Mouse (Mus musculus): ENCODE data around the gene Lurap1l.

The Lurap1l gene

GRCm38 (mm10) chr4:80917812-80918211 is 7.4 kb downstream of the Lurap1l start:
- no peak for DNase-seq

DNA sequence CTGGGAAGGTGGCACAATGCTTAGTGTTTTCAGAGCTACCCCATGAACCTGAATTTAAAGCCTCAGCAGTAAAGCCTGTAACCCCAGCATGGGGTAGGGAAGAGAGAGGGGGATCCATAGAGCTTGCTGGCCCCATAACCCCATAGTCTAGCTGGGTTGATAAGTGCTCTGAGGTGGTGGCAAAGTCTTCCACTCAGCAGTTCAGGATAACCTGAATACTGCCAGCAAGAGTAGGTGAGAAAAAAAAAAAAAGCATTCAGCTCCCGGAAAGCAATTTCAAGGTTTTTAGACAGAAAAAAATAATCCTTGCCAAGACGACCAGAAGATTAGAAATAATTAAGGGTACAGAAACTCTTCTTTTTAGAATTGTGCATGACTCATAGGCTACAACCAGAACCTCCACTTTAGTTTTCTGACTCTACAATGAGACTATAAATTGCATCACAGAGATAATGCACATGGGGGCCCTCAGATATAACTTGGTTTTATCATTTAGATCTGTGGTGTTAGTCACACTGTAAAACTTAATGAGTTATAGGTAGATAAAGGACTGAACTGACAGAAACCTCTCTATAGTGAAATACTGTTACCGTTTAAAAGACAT is 8.2 kb downstream of the Lurap1l start:
- no peak for DNase-seq

- DNase-seq: no peak
Measured at GRCm38 (mm10) chr4:80919217-80919867, 8.9 kb downstream of the Lurap1l start.

GRCm38 (mm10) chr4:80921646-80922489 is 11.4 kb downstream of the Lurap1l start:
- no peak for DNase-seq

GRCm38 (mm10) chr4:80922654-80923053 is 12.2 kb downstream of the Lurap1l start:
- DNase-seq: no peak

DNA sequence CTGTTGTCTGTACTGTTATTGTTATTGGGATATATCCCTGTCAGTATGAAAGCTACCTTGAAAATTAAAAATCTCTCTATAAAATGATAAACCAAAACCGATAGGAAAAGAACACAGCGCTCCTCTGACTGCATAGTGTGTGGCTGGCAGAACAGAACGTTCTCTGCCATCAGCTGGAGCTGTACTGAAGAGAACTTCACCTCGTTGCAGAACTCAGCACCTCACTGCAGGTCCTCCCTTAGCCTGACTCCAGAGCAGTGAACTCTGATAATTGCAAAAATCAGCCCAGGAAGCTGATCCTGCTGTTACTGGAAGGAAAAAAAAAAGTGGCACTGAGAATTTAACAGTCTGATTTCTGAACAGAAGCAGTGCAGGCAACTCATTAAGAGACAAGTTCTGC is 14.4 kb downstream of the Lurap1l start:
- no peak for DNase-seq

- no peak for DNase-seq
Measured at GRCm38 (mm10) chr4:80925752-80926519, 15.5 kb downstream of the Lurap1l start.

DNA sequence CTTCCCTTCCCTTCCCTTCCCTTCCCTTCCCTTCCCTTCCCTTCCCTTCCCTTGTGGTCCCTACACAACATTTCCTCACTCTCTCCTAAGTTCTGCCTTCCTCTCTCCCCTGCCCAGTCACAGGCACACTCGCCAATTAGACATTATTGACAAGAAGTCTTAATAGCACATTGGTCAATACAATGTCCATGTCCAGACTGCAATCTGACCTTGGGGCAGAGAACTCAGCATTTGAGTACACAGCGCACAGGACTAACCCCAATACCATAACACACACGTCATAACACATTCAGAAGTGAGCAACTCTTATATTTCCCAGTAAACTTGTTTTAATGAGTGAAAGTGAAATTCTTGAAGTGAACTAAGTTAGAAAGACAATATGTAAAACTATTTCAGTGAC is 24.3 kb downstream of the Lurap1l start:
- no peak for DNase-seq

- no peak for DNase-seq
Measured at GRCm38 (mm10) chr4:80939115-80939514, 28.7 kb downstream of the Lurap1l start.

DNA sequence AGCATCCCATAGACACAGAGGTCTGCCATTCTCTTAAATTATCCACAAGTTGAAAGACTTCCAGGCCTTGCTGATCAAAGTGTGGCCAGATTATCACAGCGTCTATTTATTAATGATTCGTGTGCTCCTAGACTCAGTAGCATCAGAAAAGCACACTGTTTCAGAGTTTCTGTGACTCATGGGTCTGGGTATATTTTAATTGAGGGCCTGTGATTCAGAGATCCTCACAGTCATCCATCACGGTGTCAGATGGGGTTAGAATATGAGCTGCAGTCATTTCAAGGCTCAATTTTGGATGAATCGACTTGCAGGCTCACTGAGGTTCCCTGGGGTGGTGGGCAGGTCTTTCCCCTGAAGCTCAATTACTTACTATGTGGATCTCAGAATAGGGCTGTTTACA is 30.5 kb downstream of the Lurap1l start:
- DNase-seq: no peak

DNA sequence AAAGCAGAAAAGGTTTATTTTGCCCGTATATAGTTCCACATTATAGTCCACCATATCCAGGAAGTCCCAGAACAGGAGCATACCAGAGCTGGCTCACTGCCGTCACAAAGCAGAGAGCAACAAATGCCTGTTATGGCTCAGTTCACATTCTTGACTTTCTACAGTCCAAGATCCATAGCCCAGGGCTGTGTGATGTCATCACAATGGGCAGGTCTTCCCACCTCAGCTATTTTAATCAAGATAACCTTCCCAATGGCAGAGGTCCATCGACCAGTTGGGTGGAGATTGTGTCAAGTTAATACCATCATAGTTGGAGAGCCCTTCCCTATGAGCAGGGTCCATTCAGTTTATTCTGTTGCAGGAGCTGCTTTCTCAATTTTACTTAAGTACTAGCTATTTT is 31.5 kb downstream of the Lurap1l start:
- no peak for DNase-seq

- DNase-seq: no peak
Measured at GRCm38 (mm10) chr4:80944605-80945004, 34.2 kb downstream of the Lurap1l start.

- no peak for DNase-seq
Measured at GRCm38 (mm10) chr4:80949110-80949509, 38.7 kb downstream of the Lurap1l start.

DNA sequence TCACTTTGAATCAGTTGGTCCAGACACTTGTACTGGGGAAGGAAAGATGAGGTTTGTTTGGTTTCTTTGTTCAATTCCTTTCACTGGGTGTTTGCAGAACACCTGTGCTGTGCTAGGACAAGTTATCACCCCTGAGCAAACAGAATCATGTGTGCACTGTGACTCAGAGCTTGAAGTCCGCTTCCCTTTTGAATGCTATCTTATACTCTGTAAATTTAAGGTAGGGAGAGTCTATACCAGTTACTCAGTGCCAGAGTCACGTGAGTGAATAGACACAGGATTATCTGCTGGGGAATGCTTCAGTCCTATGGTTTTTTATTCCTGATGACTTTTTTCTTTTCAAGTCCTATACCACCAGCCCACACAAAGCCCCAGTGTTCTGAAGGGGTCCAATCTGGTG is 39.3 kb downstream of the Lurap1l start:
- no peak for DNase-seq

GRCm38 (mm10) chr4:80950280-80950781 is 39.9 kb downstream of the Lurap1l start:
- DNase-seq: peak; percentile 8

DNA sequence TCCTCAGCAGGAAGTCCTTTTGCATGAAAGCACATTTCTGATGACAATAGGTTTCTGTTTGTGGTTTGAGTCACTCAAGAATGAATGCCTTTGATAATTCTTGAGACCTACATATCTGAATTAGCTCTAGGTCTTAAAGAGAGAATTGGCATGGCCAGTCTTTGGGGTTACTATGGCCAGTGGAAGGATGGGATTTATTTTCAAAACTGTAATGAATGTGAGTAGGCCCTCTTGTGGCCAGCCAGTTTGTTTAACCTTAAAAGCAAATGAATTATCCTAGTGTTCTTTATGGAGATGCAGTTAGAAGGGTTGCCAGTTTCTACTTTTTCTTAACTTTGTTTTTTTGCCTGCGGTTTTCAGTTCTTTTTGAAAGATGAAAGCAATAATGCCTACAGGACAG is 42.2 kb downstream of the Lurap1l start:
- no peak for DNase-seq

DNA sequence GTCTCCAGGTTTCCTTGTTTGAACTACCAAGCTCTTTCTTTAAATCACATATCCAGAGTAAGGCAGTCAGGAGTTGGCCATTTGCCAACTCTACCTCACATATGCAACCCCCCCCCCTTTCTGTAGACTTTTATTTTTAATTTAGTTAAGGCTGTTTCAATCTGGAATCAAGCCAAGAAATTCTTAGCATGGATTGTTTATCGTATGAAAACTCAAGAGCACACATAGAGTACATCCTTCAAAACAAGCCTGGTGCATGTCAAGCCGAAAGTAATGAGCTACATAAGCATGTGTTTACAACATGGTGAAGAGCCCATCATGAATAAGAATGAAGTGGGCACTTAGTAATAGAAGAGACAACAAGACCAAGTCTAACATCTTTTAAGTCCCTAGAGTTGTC is 45.5 kb downstream of the Lurap1l start:
- DNase-seq: no peak

DNA sequence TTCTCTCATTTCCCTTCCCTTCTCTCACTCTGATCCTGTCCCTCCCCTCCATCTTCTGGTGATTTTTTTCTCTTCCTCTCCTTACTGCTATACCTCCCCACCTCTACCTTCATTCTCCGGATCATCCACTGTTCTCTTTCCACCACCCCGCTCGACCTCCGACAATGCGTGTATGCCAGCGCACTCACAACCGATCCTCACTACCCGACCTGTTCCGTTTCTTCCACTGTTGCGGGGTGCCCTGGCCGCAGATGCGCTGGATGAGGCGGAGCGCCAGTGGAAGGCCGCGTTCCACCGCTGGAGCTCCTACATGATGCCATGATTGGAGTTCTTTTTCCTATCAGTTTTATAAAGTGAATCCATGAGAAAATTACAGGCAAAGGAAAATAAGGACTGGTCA is 57.1 kb downstream of the Lurap1l start:
- no peak for DNase-seq

DNA sequence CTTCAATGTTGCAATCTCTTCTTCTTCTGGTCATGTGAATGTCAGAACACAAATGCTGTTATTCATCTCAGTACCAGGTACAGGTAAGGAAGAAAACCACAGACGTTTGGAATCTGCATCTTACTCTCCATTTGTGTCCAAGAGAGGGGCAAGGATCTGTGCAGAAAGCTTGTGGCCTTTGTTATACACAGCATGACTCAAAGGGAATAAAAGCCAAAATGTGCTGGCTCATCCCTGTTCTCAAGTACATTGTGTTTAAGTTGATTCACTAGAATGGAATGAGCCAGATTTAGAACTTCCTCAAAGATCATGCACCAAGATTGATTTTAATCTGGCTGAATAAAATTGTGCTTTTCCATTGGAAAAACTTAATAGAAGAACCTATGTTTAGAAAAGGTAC is 61.4 kb downstream of the Lurap1l start:
- no peak for DNase-seq

GRCm38 (mm10) chr4:80973896-80974295 is 63.5 kb downstream of the Lurap1l start:
- DNase-seq: no peak

- DNase-seq: no peak
Measured at GRCm38 (mm10) chr4:80990819-80991218, 80.4 kb downstream of the Lurap1l start.

DNA sequence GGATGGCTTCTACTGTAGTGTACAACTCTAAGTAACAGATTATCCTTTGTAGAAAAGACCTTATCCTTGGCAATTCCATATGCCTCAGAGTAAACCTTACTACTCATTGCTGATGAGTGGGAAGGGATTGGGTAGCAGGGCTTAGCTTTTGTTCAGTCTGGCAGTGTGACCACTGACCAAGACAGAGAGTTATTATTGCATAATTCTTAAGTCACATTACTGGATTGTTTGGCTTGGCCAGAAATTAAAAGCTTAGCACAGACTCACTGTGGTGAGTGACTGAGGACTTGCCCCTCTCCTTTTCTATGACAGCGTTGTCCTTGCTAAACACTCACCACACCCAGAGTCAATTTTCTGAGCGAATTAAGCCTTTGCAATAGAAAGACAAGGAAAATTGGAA is 93.1 kb downstream of the Lurap1l start:
- no peak for DNase-seq
